Mouse (Mus musculus) liver, embryonic 14.5 days (tissue): ENCODE results near the gene Emc7. TPM values are rescaled to one million over a fixed set of nuclear protein-coding genes. Genes with fewer than 3 reads are reported as not detected.
A peak's percentile ranks its signal among the peaks of the same experiment; 100 is the strongest.

ENCODE experiments used
- ATAC-seq: fragments of 200-750 bp; cut with Nextera tagmentation; 2 replicates; pipeline ENCODE4 v1.8.0; 2017; ENCODE audit warnings: moderate number of reproducible peaks, mild to moderate bottlenecking, moderate library complexity; ENCODE audit not compliant: insufficient read depth
- DNase-seq, 3 experiments: peaks; one replicate each; pipeline ENCODE4 v3.0.0-alpha.2; 2012 to 2013; ENCODE audit warnings: low read depth in 3 of 3, low spot score in 3 of 3
- H3K27ac ChIP-seq: fragments of 300-500 bp; sonication (generic); 2 replicates; pipeline ENCODE4 v1.5.1; 2014; ENCODE audit warnings: moderate library complexity, mild to moderate bottlenecking, control low read depth, inconsistent platforms
- H3K27me3 ChIP-seq: fragments of 300-500 bp; sonication (generic); 2 replicates; pipeline ENCODE4 v1.6.1; 2014; ENCODE audit warnings: mild to moderate bottlenecking, low read length, moderate library complexity; ENCODE audit not compliant: control insufficient read depth, insufficient read depth
- H3K36me3 ChIP-seq: fragments of 300-500 bp; sonication (generic); replicated peaks from 2 replicates; pipeline ENCODE4 v1.6.1; 2014; ENCODE audit warnings: low read depth; ENCODE audit not compliant: control insufficient read depth, insufficient read depth
- H3K4me1 ChIP-seq, 2 experiments: fragments of 200-500 bp in 1 of 2; fragments of 300-500 bp in 1 of 2; sonication (generic) in 1 of 2; replicated peaks; 2 replicates each; pipeline ENCODE4 v1.6.1; 2012 to 2014; ENCODE audit warnings: antibody characterized with exemption in 1 of 2, inconsistent platforms in 1 of 2, low read length in 1 of 2; ENCODE audit not compliant: control insufficient read depth in 2 of 2, insufficient read depth in 2 of 2
- H3K4me2 ChIP-seq: fragments of 300-500 bp; sonication (generic); 2 replicates; pipeline ENCODE4 v1.6.1; 2014; ENCODE audit warnings: low read depth, mild to moderate bottlenecking, control low read depth, moderate library complexity
- H3K4me3 ChIP-seq, 2 experiments: fragments of 200-500 bp in 1 of 2; fragments of 300-500 bp in 1 of 2; sonication (generic) in 1 of 2; 2 replicates each; pipeline ENCODE4 v1.5.1; 2012 to 2014; ENCODE audit warnings: low read depth in 2 of 2, low read length in 2 of 2, mild to moderate bottlenecking in 2 of 2, control low read depth in 1 of 2, inconsistent platforms in 1 of 2, moderate library complexity in 1 of 2; ENCODE audit not compliant: insufficient read depth in 1 of 2
- H3K9ac ChIP-seq: fragments of 300-500 bp; sonication (generic); replicated peaks from 2 replicates; pipeline ENCODE4 v1.6.1; 2014; ENCODE audit warnings: mild to moderate bottlenecking, control low read depth, moderate library complexity
- H3K9me3 ChIP-seq: fragments of 300-500 bp; sonication (generic); 2 replicates; pipeline ENCODE4 v1.6.1; 2016; ENCODE audit warnings: low read length, mixed read lengths; ENCODE audit not compliant: control insufficient read depth
- CTCF ChIP-seq: IDR thresholded peaks from 2 replicates; pipeline ENCODE4 v1.5.1; 2016; ENCODE audit warnings: antibody characterized with exemption, low read depth, control low read depth
- EP300 ChIP-seq: IDR thresholded peaks from 2 replicates; pipeline ENCODE4 v1.6.1; 2016; ENCODE audit warnings: antibody characterized with exemption, low read depth
- WGBS: fragments of 180-500 bp; shearing (Covaris S2); extraction: QIAGEN DNeasy Blood & Tissue Kit; methylation state at CpG from one replicate; pipeline ENCODE4 v1.1.7; 2014; ENCODE audit not compliant: insufficient replicate concordance; 5-methylcytosine and 5-hydroxymethylcytosine counted together
- polyA plus RNA-seq, 2 experiments: library from polyadenylated mRNA; depleted of rRNA in 1 of 2; stranded (reverse) in 1 of 2; unstranded in 1 of 2; fragments of >200 nt; fragmentation: Nextera tagmentation in 1 of 2; extraction: Ambion mirVana in 1 of 2; gene quantifications; 2 replicates each; pipeline versions ENCODE4 v1.2.1 to v1.2.3; 2012 to 2014

Emc7 gene
- polyA plus RNA-seq, 2 experiments, result 5.8 to 13.3 TPM

DNA sequence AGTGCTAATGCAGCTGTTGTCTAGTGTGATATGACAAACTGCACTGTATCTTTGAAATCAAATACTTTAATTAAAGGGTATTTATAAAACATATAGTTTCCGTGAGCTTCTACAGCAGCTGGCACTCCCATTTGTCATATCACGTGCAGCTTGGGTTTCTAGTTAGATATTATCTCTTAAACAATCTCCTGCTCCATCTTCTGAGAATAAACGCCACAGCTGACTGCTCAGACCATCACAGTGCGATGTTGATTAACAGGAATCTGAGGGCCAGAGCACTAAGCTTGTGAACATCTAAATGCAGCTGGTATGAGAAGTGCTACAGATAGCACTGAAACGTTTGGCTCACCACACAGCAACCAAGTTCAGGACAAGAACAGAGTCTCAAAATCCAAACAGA is 24.4 kb upstream of the Emc7 start:
- Histone ChIP-seq H3K27me3 (no peaks in the 10 kb centered on the region), H3K4me2 (no peak overlapping the region), H3K27ac (no peak overlapping the region), H3K36me3 (no peaks in the 10 kb centered on the region), H3K4me3 (no peak overlapping the region), H3K4me1 (peaks cover 0 to 2% of the 10 kb centered on the region in 2 experiments; a peak in 2 of 4 replicates), H3K9me3 (no peaks in the 10 kb centered on the region), H3K9ac (no peak overlapping the region)
- TF ChIP-seq EP300 (no peak), CTCF (no peak)
- 40% methylated on average over 5 of the region's 5 CpGs for WGBS
- no peak for DNase-seq
- ATAC-seq, result no peak

DNA sequence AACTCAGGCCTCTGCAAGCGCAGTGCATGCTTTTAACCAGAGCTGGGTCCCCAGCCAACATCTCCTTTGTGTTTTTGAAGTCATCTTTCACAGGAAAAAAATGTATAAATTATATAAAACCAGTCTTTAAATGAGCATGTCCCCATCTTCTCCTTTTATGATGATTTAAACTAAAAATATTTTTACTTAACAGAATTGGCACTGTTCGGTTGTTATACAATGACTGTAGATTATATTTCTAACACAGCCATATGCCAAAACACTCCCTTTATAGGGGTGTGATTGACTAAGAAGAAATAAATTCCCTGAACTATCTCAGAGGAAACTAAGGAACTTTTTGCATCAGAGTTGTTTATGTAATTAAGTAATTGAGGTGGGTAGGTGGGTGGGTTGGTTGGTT is 22.3 kb upstream of the Emc7 start:
- Histone ChIP-seq H3K4me2 (no peak overlapping the region), H3K9me3 (no peaks in the 10 kb centered on the region), H3K36me3 (no peaks in the 10 kb centered on the region), H3K27me3 (no peaks in the 10 kb centered on the region), H3K4me1 (no peaks in the 10 kb centered on the region; a peak in 2 of 4 replicates), H3K9ac (no peak overlapping the region), H3K27ac (no peak overlapping the region), H3K4me3 (no peak overlapping the region)
- ATAC-seq (no peak), DNase-seq (no peak)
- 66% methylated on average over 2 of the region's 2 CpGs for WGBS
- no peak for TF ChIP-seq EP300
- TF ChIP-seq CTCF, result no peak

DNA sequence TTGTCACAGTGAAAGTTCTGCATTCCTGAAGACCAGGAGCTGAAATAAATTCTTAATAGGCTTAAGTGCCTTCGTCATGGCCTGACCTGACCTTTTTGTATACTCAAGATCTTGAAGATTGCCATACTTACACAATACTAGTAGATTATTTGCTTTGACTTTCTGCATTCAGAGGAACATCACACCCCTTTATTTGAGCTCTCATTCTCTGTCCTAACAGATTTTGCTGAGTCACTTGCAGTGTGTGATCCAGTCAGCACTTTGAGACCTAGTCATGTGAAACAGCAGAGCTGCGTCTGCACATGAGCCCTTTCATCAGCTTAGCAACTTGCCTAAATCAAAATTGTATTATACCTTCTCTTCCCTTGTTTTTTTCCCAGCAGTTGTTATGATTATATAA is 21.4 kb upstream of the Emc7 start:
- 48% methylated on average over 2 of the region's 2 CpGs for WGBS

DNA sequence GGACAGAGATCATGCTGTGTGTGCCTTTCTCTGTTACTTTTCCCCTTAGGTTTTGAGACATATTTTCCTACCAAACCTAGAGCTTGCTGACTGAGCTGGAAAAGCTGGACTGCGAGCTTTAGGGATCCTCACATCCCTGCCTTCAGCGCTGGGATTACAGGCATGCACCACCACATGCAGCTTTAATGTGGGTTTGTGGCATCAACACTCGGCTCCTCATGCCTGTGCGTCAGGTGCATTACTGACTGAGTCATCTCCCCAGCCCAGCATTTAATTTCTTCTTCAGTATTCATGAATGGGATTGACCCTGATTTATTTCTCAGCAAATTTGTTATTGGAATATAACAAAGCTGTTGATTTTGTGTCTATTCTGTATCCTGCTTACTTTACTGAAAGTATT is 18.5 kb upstream of the Emc7 start:
- H3K4me1 ChIP-seq, result no peaks in the 10 kb centered on the region; a peak in 2 of 4 replicates
- DNase-seq, result no peak
- no peak for TF ChIP-seq CTCF
- TF ChIP-seq EP300, result no peak
- H3K4me2 ChIP-seq, result no peak overlapping the region
- WGBS, result 63% methylated on average over 4 of the region's 4 CpGs
- no peak overlapping the region for H3K4me3 ChIP-seq
- no peak overlapping the region for H3K9ac ChIP-seq
- no peak overlapping the region for H3K27ac ChIP-seq
- no peaks in the 10 kb centered on the region for H3K9me3 ChIP-seq
- ATAC-seq, result no peak
- H3K27me3 ChIP-seq, result no peaks in the 10 kb centered on the region
- no peaks in the 10 kb centered on the region for H3K36me3 ChIP-seq

More for the DNA sequence above, 21.4 kb upstream of the Emc7 start:
- H3K4me1 ChIP-seq, result no peaks in the 10 kb centered on the region; a peak in 2 of 4 replicates
- H3K4me2 ChIP-seq, result no peak overlapping the region
- no peak overlapping the region for H3K27ac ChIP-seq
- no peaks in the 10 kb centered on the region for H3K9me3 ChIP-seq
- no peak for TF ChIP-seq CTCF
- TF ChIP-seq EP300, result no peak
- H3K4me3 ChIP-seq, result no peak overlapping the region
- no peaks in the 10 kb centered on the region for H3K27me3 ChIP-seq
- ATAC-seq (0 out of 2 replicates have a peak, but pooled peaks have one; percentile 37), DNase-seq (peak; percentile 30 to 38 (median 33))
- H3K9ac ChIP-seq, result no peak overlapping the region
- H3K36me3 ChIP-seq, result no peaks in the 10 kb centered on the region

DNA sequence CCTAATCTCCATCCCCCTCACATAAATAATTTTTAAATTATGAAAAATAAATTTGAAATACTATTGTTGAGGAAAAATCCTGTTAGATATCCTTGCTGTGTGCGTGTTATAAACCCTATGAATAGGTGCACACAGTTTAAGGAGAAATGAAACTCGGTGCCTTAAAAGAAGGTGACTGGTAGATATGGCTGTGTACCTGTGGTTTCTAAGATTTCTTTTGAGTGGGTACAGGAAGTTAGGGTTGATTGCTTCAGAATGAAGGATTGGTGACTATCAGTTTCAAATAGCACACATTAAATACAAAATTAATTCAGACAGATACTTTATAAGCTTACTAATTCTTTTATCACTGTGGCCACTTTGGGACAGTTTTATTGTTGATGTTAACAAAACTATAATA is 17.2 kb upstream of the Emc7 start:
- no peaks in the 10 kb centered on the region for H3K27me3 ChIP-seq
- H3K4me1 ChIP-seq, result no peaks in the 10 kb centered on the region; a peak in 2 of 4 replicates
- H3K9ac ChIP-seq, result no peak overlapping the region
- no peak overlapping the region for H3K4me2 ChIP-seq
- H3K36me3 ChIP-seq, result no peaks in the 10 kb centered on the region
- ATAC-seq (no peak), DNase-seq (no peak)
- H3K27ac ChIP-seq, result no peak overlapping the region
- H3K9me3 ChIP-seq, result no peaks in the 10 kb centered on the region
- no peak overlapping the region for H3K4me3 ChIP-seq
- TF ChIP-seq CTCF (no peak), EP300 (no peak)
- WGBS, result 65% methylated on average over 2 of the region's 2 CpGs
